Mouse (Mus musculus): ENCODE data around the gene Map1lc3a. TPM values are rescaled to one million over a fixed set of nuclear protein-coding genes. Genes with fewer than 3 reads are reported as not detected.

Map1lc3a gene
- total RNA-seq, 2 experiments from 2014 or later, result 229 to 254 TPM

- DNase-seq, result no peak
These were observed 11.6 kb downstream of the Map1lc3a start for GRCm38 (mm10) chr2:155287456-155288250.

- no peak for DNase-seq
These were observed 14.0 kb downstream of the Map1lc3a start for GRCm38 (mm10) chr2:155290066-155290465.

- no peak for DNase-seq
These were observed 17.3 kb downstream of the Map1lc3a start for GRCm38 (mm10) chr2:155293382-155293781.

- no peak for DNase-seq
These were observed 17.8 kb downstream of the Map1lc3a start for GRCm38 (mm10) chr2:155293946-155294345.

GRCm38 (mm10) chr2:155295453-155295852, 19.4 kb downstream of the Map1lc3a start:
- no peak for DNase-seq

- no peak for DNase-seq
These were observed 23.5 kb downstream of the Map1lc3a start for GRCm38 (mm10) chr2:155299563-155299962.

GRCm38 (mm10) chr2:155308936-155309592, 33.0 kb downstream of the Map1lc3a start:
- DNase-seq, result no peak

- no peak for DNase-seq
These were observed 37.6 kb downstream of the Map1lc3a start for GRCm38 (mm10) chr2:155313671-155314070.

GRCm38 (mm10) chr2:155318618-155319017, 42.5 kb downstream of the Map1lc3a start:
- no peak for DNase-seq

- no peak for DNase-seq
These were observed 44.5 kb downstream of the Map1lc3a start for GRCm38 (mm10) chr2:155320596-155320995.

- no peak for DNase-seq
These were observed 49.9 kb downstream of the Map1lc3a start for GRCm38 (mm10) chr2:155326001-155326400.

Other genes starting within 250 kb of the Map1lc3a start
- 10 to 100 TPM; 15.3 to 15.5 TPM for gene Ahcy, start 201.8 kb upstream of the Map1lc3a start, total RNA-seq (2021)
- 10 to 100 TPM; 60.6 to 61.8 TPM for gene Itch, start 142.8 kb upstream of the Map1lc3a start, total RNA-seq (2021)
- 100 to 1,000 TPM; 288 to 301 TPM for gene Dynlrb1, start 39.8 kb upstream of the Map1lc3a start, total RNA-seq (2021)
- 10 to 100 TPM; 26.7 to 29.0 TPM for gene Pigu, start 81.1 kb downstream of the Map1lc3a start, total RNA-seq (2021)
- 100 to 1,000 TPM; 134 to 140 TPM for gene Trp53inp2, start 104.8 kb downstream of the Map1lc3a start, total RNA-seq (2021)
- 10 to 100 TPM; 59.2 to 75.4 TPM for gene Ncoa6, start 197.6 kb downstream of the Map1lc3a start, total RNA-seq (2021)
- gene Acss2, start 241.7 kb downstream of the Map1lc3a start, total RNA-seq (2021), result 10 to 100 TPM; 64.8 to 67.6 TPM
- 100 to 1,000 TPM; 108 to 111 TPM for gene Ggt7, start 241.9 kb downstream of the Map1lc3a start, total RNA-seq (2021)